Comparison of ENCODE assay signal across 30 mouse cellular contexts in genomic region chr7:126113263-126113662, GRCm38 (mm10). TPM values are rescaled to one million over a fixed set of nuclear protein-coding genes. Genes with fewer than 3 reads are reported as not detected.
DNase-seq lines count a peak whose midpoint lies in the region; ATAC-seq and TF ChIP-seq lines count a peak whose summit lies in the region.
"Had no signal": no experiment of that assay in that cellular context is flagged by ENCODE, and none has a peak within 500 bp of the region (broad histone marks: within the 10 kb centered on the region; RNA-seq: fewer than 3 reads in every experiment).

No protein-coding gene starts in this region.

- TF ChIP-seq CTCF in liver, adult 2 months (IDR thresholded peaks at IDR 0.05; ENCODE audit: low read depth, low read length): no peak
- TF ChIP-seq CTCF in spleen, adult 2 months (IDR thresholded peaks at IDR 0.05; ENCODE audit: extremely low read depth, insufficient read depth, insufficient read length, insufficient replicate concordance): no peak

- no peaks in the 10 kb centered on the region for H3K9me3 ChIP-seq in embryonic facial prominence, embryonic 14.5 days (ENCODE audit: control insufficient read depth, low read length)
- no peaks in the 10 kb centered on the region for H3K9me3 ChIP-seq in embryonic facial prominence, embryonic 10.5 days
- no peaks in the 10 kb centered on the region for H3K9me3 ChIP-seq in liver, embryonic 11.5 days (ENCODE audit: control insufficient read depth, low read length)
- H3K9me3 ChIP-seq: forebrain, embryonic 10.5 days; forebrain, embryonic 15.5 days; G1E; heart, embryonic 13.5 days; hindbrain, embryonic 10.5 days; hindbrain, embryonic 15.5 days; liver, embryonic 13.5 days; lung, embryonic 15.5 days; midbrain, embryonic 10.5 days had no signal

- 81% methylated on average over 4 of the region's 4 CpGs for WGBS in embryonic facial prominence, embryonic 14.5 days
- WGBS in embryonic facial prominence, embryonic 10.5 days: 90% methylated on average over 4 of the region's 4 CpGs
- WGBS in liver, adult 2 months: 18% methylated on average over 4 of the region's 4 CpGs
- 93% methylated on average over 4 of the region's 4 CpGs for WGBS in liver, embryonic 11.5 days
- 90% methylated on average over 4 of the region's 4 CpGs for WGBS in spleen, adult 2 months

- H3K4me3 ChIP-seq in embryonic facial prominence, embryonic 14.5 days (ENCODE audit: low read depth, low read length): no peak overlapping the region
- H3K4me3 ChIP-seq in embryonic facial prominence, embryonic 10.5 days: no peak overlapping the region
- no peak overlapping the region for H3K4me3 ChIP-seq in liver, adult 2 months (ENCODE audit: insufficient read depth, low read depth, low read length)
- H3K4me3 ChIP-seq in liver, embryonic 11.5 days (ENCODE audit: low read depth, low read length): no peak overlapping the region
- H3K4me3 ChIP-seq in spleen, adult 2 months (ENCODE audit: extremely low read depth, insufficient read depth, insufficient read length): no peak overlapping the region
- H3K4me3 ChIP-seq: forebrain, embryonic 10.5 days; forebrain, embryonic 15.5 days; heart, adult 2 months; heart, embryonic 13.5 days; hindbrain, embryonic 10.5 days; hindbrain, embryonic 15.5 days; liver, embryonic 13.5 days; lung, embryonic 15.5 days; midbrain, embryonic 10.5 days had no signal

- peak; percentile 29 for DNase-seq in embryonic facial prominence, embryonic 14.5 days (ENCODE audit: low spot score)
- DNase-seq in embryonic facial prominence, embryonic 10.5 days (ENCODE audit: low spot score): no peak
- peak; percentile 79 for DNase-seq in liver, adult 2 months (ENCODE audit: extremely low read depth, low read depth, low spot score)
- no peak for DNase-seq in liver, embryonic 11.5 days (ENCODE audit: low spot score)
- DNase-seq in spleen, adult 2 months (ENCODE audit: low read depth in 1 of 2, low spot score in 2 of 2): no peak
- no peak for DNase-seq in spleen, adult 12 weeks (ENCODE audit: low spot score)
- no peak for DNase-seq in kidney, adult 9 months
- DNase-seq in kidney, postnatal 10 days: no peak
- DNase-seq: adrenal gland, postnatal 25 days; cerebellum, adult 8-10 months; cerebellum, postnatal 25 days; heart, adult 2 months; heart, postnatal 10 days; kidney, adult 18-20 months; kidney, postnatal 4 days; liver, embryonic 13.5 days had no signal

- no peak overlapping the region for H3K4me2 ChIP-seq in embryonic facial prominence, embryonic 14.5 days (ENCODE audit: low read depth, low read length)
- H3K4me2 ChIP-seq in liver, embryonic 11.5 days: no peak overlapping the region
- H3K4me2 ChIP-seq: forebrain, embryonic 15.5 days; heart, embryonic 13.5 days; hindbrain, embryonic 15.5 days; liver, embryonic 13.5 days; lung, embryonic 15.5 days had no signal

- no peak overlapping the region for H3K27ac ChIP-seq in embryonic facial prominence, embryonic 14.5 days (replicated peaks; ENCODE audit: low read depth, low read length)
- no peak overlapping the region for H3K27ac ChIP-seq in embryonic facial prominence, embryonic 10.5 days (replicated peaks)
- no peak overlapping the region for H3K27ac ChIP-seq in liver, adult 2 months (replicated peaks; ENCODE audit: insufficient read depth, low read depth, low read length)
- H3K27ac ChIP-seq in liver, embryonic 11.5 days (ENCODE audit: low read depth, low read length): no peak overlapping the region
- H3K27ac ChIP-seq in spleen, adult 2 months (ENCODE audit: insufficient read depth, low read length): peak overlapping the region; percentile 41; the same call in 1 of the 2 replicates
- H3K27ac ChIP-seq: forebrain, embryonic 10.5 days; forebrain, embryonic 15.5 days; heart, adult 2 months; heart, embryonic 13.5 days; hindbrain, embryonic 10.5 days; hindbrain, embryonic 15.5 days; liver, embryonic 13.5 days; lung, embryonic 15.5 days; macrophage; midbrain, embryonic 10.5 days had no signal

- H3K36me3 ChIP-seq in embryonic facial prominence, embryonic 14.5 days (ENCODE audit: control insufficient read depth, insufficient read depth, low read length): peaks cover 87% of the 10 kb centered on the region
- H3K36me3 ChIP-seq in embryonic facial prominence, embryonic 10.5 days (replicated peaks): peaks cover 91% of the 10 kb centered on the region
- H3K36me3 ChIP-seq in liver, adult 2 months (ENCODE audit: control insufficient read depth, insufficient read depth, low read length): peaks cover 55% of the 10 kb centered on the region
- peaks cover 35% of the 10 kb centered on the region for H3K36me3 ChIP-seq in liver, embryonic 11.5 days (ENCODE audit: control insufficient read depth, insufficient read depth, low read length)
- H3K36me3 ChIP-seq in spleen, adult 2 months (ENCODE audit: control insufficient read depth, insufficient read depth, low read length): peaks cover 36% of the 10 kb centered on the region

- H3K27me3 ChIP-seq in embryonic facial prominence, embryonic 14.5 days (replicated peaks; ENCODE audit: control insufficient read depth, insufficient read depth, low read length): no peaks in the 10 kb centered on the region
- no peaks in the 10 kb centered on the region for H3K27me3 ChIP-seq in embryonic facial prominence, embryonic 10.5 days (replicated peaks; ENCODE audit: low read depth, poor library complexity, severe bottlenecking)
- H3K27me3 ChIP-seq in liver, adult 2 months (ENCODE audit: control insufficient read depth, insufficient read depth, low read length): no peaks in the 10 kb centered on the region
- no peaks in the 10 kb centered on the region for H3K27me3 ChIP-seq in liver, embryonic 11.5 days (replicated peaks; ENCODE audit: control insufficient read depth, insufficient read depth, low read length)
- H3K27me3 ChIP-seq in spleen, adult 2 months (ENCODE audit: control insufficient read depth, insufficient read depth, low read length): no peaks in the 10 kb centered on the region
- H3K27me3 ChIP-seq: forebrain, embryonic 15.5 days; heart, embryonic 13.5 days; hindbrain, embryonic 15.5 days; liver, embryonic 13.5 days; lung, embryonic 15.5 days; Patski had no signal

- no peaks in the 10 kb centered on the region for H3K79me2 ChIP-seq in liver, adult 2 months (ENCODE audit: control insufficient read depth, insufficient read depth, low read length)

- no peak overlapping the region for H3K9ac ChIP-seq in embryonic facial prominence, embryonic 14.5 days (ENCODE audit: low read depth, low read length)
- H3K9ac ChIP-seq in liver, adult 2 months (ENCODE audit: low read depth, low read length): no peak overlapping the region
- no peak overlapping the region for H3K9ac ChIP-seq in liver, embryonic 11.5 days (ENCODE audit: low read depth, low read length)
- H3K9ac ChIP-seq: forebrain, embryonic 15.5 days; heart, embryonic 13.5 days; hindbrain, embryonic 15.5 days; liver, embryonic 13.5 days; lung, embryonic 15.5 days had no signal

- no peak for TF ChIP-seq POLR2A in liver, adult 2 months (IDR thresholded peaks at IDR 0.05; ENCODE audit: extremely low read depth, insufficient read depth, low read length)
- no peak for TF ChIP-seq POLR2A in spleen, adult 2 months (IDR thresholded peaks at IDR 0.05; ENCODE audit: low read depth, low read length)

- no peaks in the 10 kb centered on the region for H3K4me1 ChIP-seq in embryonic facial prominence, embryonic 14.5 days (ENCODE audit: control insufficient read depth, insufficient read depth, low read length)
- H3K4me1 ChIP-seq in embryonic facial prominence, embryonic 10.5 days: no peaks in the 10 kb centered on the region
- H3K4me1 ChIP-seq in liver, adult 2 months (ENCODE audit: control insufficient read depth, insufficient read depth, low read length): peaks cover 9% of the 10 kb centered on the region
- no peaks in the 10 kb centered on the region for H3K4me1 ChIP-seq in liver, embryonic 11.5 days (replicated peaks; ENCODE audit: control insufficient read depth, insufficient read depth, low read length)
- peaks cover 7% of the 10 kb centered on the region; the same call in 1 of the 2 replicates for H3K4me1 ChIP-seq in spleen, adult 2 months (ENCODE audit: control insufficient read depth, insufficient read depth, insufficient read length)
- H3K4me1 ChIP-seq: forebrain, embryonic 10.5 days; forebrain, embryonic 15.5 days; heart, embryonic 13.5 days; hindbrain, embryonic 10.5 days; hindbrain, embryonic 15.5 days; lung, embryonic 15.5 days; midbrain, embryonic 10.5 days had no signal

- no peak for ATAC-seq in embryonic facial prominence, embryonic 14.5 days (ENCODE audit: low read depth)
- no peak for ATAC-seq in liver, embryonic 11.5 days (replicated peaks; ENCODE audit: low FRiP score)
- ATAC-seq: forebrain, embryonic 15.5 days; inflammation-experienced regulatory T-cells, adult 6 months; midbrain, embryonic 16.5 days; Patski had no signal

RNA-seq across cellular contexts. Expression of gene Gsg1l, which starts 31.1 kb away (rescaled TPM):
- 2.0 and 2.7 TPM in 2 replicates for polyA plus RNA-seq in embryonic facial prominence, embryonic 14.5 days (2014; fragmentation: Nextera tagmentation; extraction: Ambion mirVana)
- polyA plus RNA-seq in embryonic facial prominence, embryonic 10.5 days (2016; fragmentation: Nextera tagmentation; extraction: Ambion mirVana): 0.65 and 1.3 TPM in 2 replicates
- 0.20 TPM in 1 of 2 replicates, not detected in the other for total RNA-seq in liver, adult 2 months (2014; rRNA removed)
- 0.24 and 0.31 TPM in 2 replicates for polyA plus RNA-seq in liver, adult 2 months (2012; rRNA removed)
- polyA plus RNA-seq in liver, embryonic 11.5 days (2014; fragmentation: Nextera tagmentation; extraction: Ambion mirVana): 0.21 and 0.23 TPM in 2 replicates
- 0.05 TPM in 2 replicates for polyA plus RNA-seq in spleen, adult 2 months (2012; rRNA removed)
- total RNA-seq: neutrophil, adult 5-6 weeks had no signal
- polyA plus RNA-seq: G1E; inflammation-experienced regulatory T-cells, adult 6 months; Patski; thymus, postnatal 0 days had no signal

Comparison
In these comparisons a context has a peak if more than half of its experiments do, and no peak if none do; other contexts are left out.
1. DNase-seq: peak in embryonic facial prominence, embryonic 14.5 days (single experiment) and liver, adult 2 months (single experiment); none in embryonic facial prominence, embryonic 10.5 days (single experiment), liver, embryonic 11.5 days (single experiment), spleen, adult 2 months (0 of 2), spleen, adult 12 weeks (single experiment), kidney, adult 9 months (single experiment) and kidney, postnatal 10 days (single experiment).